Mouse (Mus musculus): Measurements from ENCODE around the gene Usp15. TPM values are rescaled to one million over a fixed set of nuclear protein-coding genes. Genes with fewer than 3 reads are reported as not detected.

Usp15 gene
- total and polyA plus RNA-seq, 3 experiments, result 65.4 to 124 (median 113) TPM

DNA sequence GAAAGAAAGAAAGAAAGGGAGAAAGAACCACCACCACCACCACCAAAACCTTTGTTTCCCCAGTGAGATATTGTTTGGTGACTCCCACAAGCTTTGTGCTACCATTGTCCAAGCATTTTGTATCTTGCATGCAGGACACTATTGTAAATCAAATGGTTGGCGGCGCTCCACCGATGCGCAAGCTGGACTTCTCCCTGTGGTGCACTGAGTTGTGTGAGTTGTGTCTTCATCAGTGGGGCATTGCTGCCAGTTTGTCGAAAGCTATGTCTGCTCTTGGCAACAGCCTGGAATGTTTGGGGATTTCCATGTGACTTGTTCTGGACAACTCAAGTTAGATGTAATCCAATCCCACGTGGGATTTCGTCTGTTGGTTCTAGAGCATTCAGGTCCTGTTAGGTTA, 102.3 kb downstream of the Usp15 start:
- Histone ChIP-seq H3K79me2 (replicated peaks; ENCODE audit: control insufficient read depth, extremely low read depth, insufficient read depth, poor library complexity, severe bottlenecking) (no peaks in the 10 kb centered on the region), H3K9ac (ENCODE audit: insufficient read depth, low read depth) (no peak overlapping the region), H3K9me3 (replicated peaks; ENCODE audit: low read length) (no peaks in the 10 kb centered on the region), H3K27ac (ENCODE audit: insufficient read depth, low read depth) (no peak overlapping the region), H3K4me1 (ENCODE audit: control insufficient read depth in 1 of 2, insufficient read depth in 2 of 2) (no peaks in the 10 kb centered on the region), H3K4me3 (replicated peaks in 1 of 3; ENCODE audit: low read depth in 2 of 3, low read length in 2 of 3, poor library complexity in 1 of 3) (no peak overlapping the region), H3K27me3 (replicated peaks) (no peaks in the 10 kb centered on the region), H3K36me3 (replicated peaks in 1 of 2; ENCODE audit: control insufficient read depth in 1 of 2, insufficient read depth in 1 of 2, low read length in 1 of 2) (no peaks in the 10 kb centered on the region), H3K4me2 (ENCODE audit: insufficient read depth, low read depth, poor library complexity, severe bottlenecking) (no peak overlapping the region)
- in situ Hi-C loops (cut with MboI; ENCODE audit: low pct_ligation_motif_present, low pct_unique_long_range_greater_than_20kb, low sequenced_read_pairs), result no loop called here
- no peak for DNase-seq (ENCODE audit: extremely low read depth)
- TF ChIP-seq GABPA (IDR thresholded peaks at IDR 0.05; ENCODE audit: insufficient replicate concordance, low read depth, low read length), result no peak
- no peak for TF ChIP-seq ZNF384 (IDR thresholded peaks at IDR 0.05; ENCODE audit: low read depth, low read length)
- TF ChIP-seq JUN (IDR thresholded peaks at IDR 0.05; ENCODE audit: insufficient read depth, low read depth, low read length), result no peak
- no peak for TF ChIP-seq IRF4 (IDR thresholded peaks at IDR 0.05; ENCODE audit: low read depth, low read length)
- TF ChIP-seq RAD21 (IDR thresholded peaks at IDR 0.05; ENCODE audit: low read depth, low read length), result no peak
- TF ChIP-seq CTCF (conservative IDR thresholded peaks at IDR 0.05 in 1 of 2, IDR thresholded peaks at IDR 0.05 in 1 of 2; ENCODE audit: low read depth in 2 of 2, low read length in 2 of 2), result no peak
- dilution Hi-C loops (cut with MboI; ENCODE audit: extremely low pct_ligation_motif_present, extremely low pct_unique_long_range_greater_than_20kb, low sequenced_read_pairs), result no loop called here

- Histone ChIP-seq H3K27me3 (replicated peaks) (no peaks in the 10 kb centered on the region), H3K79me2 (replicated peaks; ENCODE audit: control insufficient read depth, extremely low read depth, insufficient read depth, poor library complexity, severe bottlenecking) (no peaks in the 10 kb centered on the region), H3K36me3 (replicated peaks in 1 of 2; ENCODE audit: control insufficient read depth in 1 of 2, insufficient read depth in 1 of 2, low read length in 1 of 2) (no peaks in the 10 kb centered on the region), H3K4me2 (ENCODE audit: insufficient read depth, low read depth, poor library complexity, severe bottlenecking) (no peak overlapping the region), H3K27ac (ENCODE audit: insufficient read depth, low read depth) (no peak overlapping the region), H3K9me3 (replicated peaks; ENCODE audit: low read length) (no peaks in the 10 kb centered on the region), H3K4me3 (replicated peaks in 1 of 3; ENCODE audit: low read depth in 2 of 3, low read length in 2 of 3, poor library complexity in 1 of 3) (no peak overlapping the region), H3K9ac (ENCODE audit: insufficient read depth, low read depth) (no peak overlapping the region), H3K4me1 (ENCODE audit: control insufficient read depth in 1 of 2, insufficient read depth in 2 of 2) (no peaks in the 10 kb centered on the region)
- in situ Hi-C loops (cut with MboI; ENCODE audit: low pct_ligation_motif_present, low pct_unique_long_range_greater_than_20kb, low sequenced_read_pairs), result no loop called here
- TF ChIP-seq USF2 (conservative IDR thresholded peaks at IDR 0.05; ENCODE audit: low read depth, low read length) (no peak), MAZ (IDR thresholded peaks at IDR 0.05; ENCODE audit: low read depth, low read length) (no peak), ELF1 (IDR thresholded peaks at IDR 0.05; ENCODE audit: low read depth, low read length) (no peak), PAX5 (IDR thresholded peaks at IDR 0.05; ENCODE audit: low read length) (no peak), ETS1 (conservative IDR thresholded peaks at IDR 0.05; ENCODE audit: low read depth, low read length) (no peak), HCFC1 (IDR thresholded peaks at IDR 0.05; ENCODE audit: low read depth, low read length) (no peak), RCOR1 (conservative IDR thresholded peaks at IDR 0.05; ENCODE audit: low read depth, low read length) (no peak), MYC (IDR thresholded peaks at IDR 0.05; ENCODE audit: low read depth, low read length) (no peak), ZMIZ1 (IDR thresholded peaks at IDR 0.05; ENCODE audit: low read depth, low read length) (no peak)
- DNase-seq (ENCODE audit: extremely low read depth), result no peak
- dilution Hi-C loops (cut with MboI; ENCODE audit: extremely low pct_ligation_motif_present, extremely low pct_unique_long_range_greater_than_20kb, low sequenced_read_pairs), result no loop called here
These were observed 104.2 kb downstream of the Usp15 start for GRCm38 (mm10) chr10:123092577-123092976.

Measured in CH12.LX (cell line).